Mouse (Mus musculus) large intestine, adult 2 months (tissue): ENCODE data around the gene Hacd4. TPM values are rescaled to one million over a fixed set of nuclear protein-coding genes. Genes with fewer than 3 reads are reported as not detected.
"Not testable (repeated sequence)": the region's sequence is repeated elsewhere in the genome, so short reads cannot be mapped to it uniquely, and the experiment has no call there.

ENCODE experiments used
- DNase-seq: peaks from one replicate; pipeline ENCODE4 v3.0.0-alpha.2; 2012; ENCODE audit warnings: low read depth, low spot score
- WGBS: fragments of 180-500 bp; shearing (Covaris S2); methylation state at CpG from one replicate; pipeline ENCODE4 v1.1.7; 2018; 5-methylcytosine and 5-hydroxymethylcytosine counted together
- polyA plus RNA-seq: library from polyadenylated mRNA; depleted of rRNA; stranded (reverse); fragments of >200 nt; gene quantifications from 2 replicates; pipeline ENCODE4 v1.2.3, GENCODE M21; 2012

The Hacd4 gene
- polyA plus RNA-seq, 1 experiment = 1.0 TPM

- 65% methylated on average over 3 of the region's 3 CpGs for WGBS
- DNase-seq = no peak
Measured at GRCm38 (mm10) chr4:88437166-88437565, 1.6 kb downstream of the Hacd4 start.

- no peak for DNase-seq
- WGBS = 62% methylated on average over 6 of the region's 6 CpGs
Measured at GRCm38 (mm10) chr4:88436593-88437165, 2.0 kb downstream of the Hacd4 start.

GRCm38 (mm10) chr4:88432412-88433024 is 6.2 kb downstream of the Hacd4 start:
- DNase-seq = no peak
- WGBS = 79% methylated on average over 8 of the region's 8 CpGs

GRCm38 (mm10) chr4:88427630-88428239 is 11.0 kb downstream of the Hacd4 start:
- WGBS = 97% methylated on average over 2 of the region's 2 CpGs
- DNase-seq = no peak

GRCm38 (mm10) chr4:88424563-88424962 is 14.2 kb downstream of the Hacd4 start:
- no peak for DNase-seq

- WGBS = 90% methylated on average over 5 of the region's 5 CpGs
- no peak for DNase-seq
Measured at GRCm38 (mm10) chr4:88419378-88419777, 19.4 kb downstream of the Hacd4 start.

- whole genome bisulfite sequencing = 73% methylated on average over 2 of the region's 2 CpGs
Measured at GRCm38 (mm10) chr4:88415017-88415416, 23.7 kb downstream of the Hacd4 start.

GRCm38 (mm10) chr4:88412331-88412730 is 26.4 kb downstream of the Hacd4 start:
- no peak for DNase-seq
- WGBS = 78% methylated on average over 2 of the region's 2 CpGs

More at GRCm38 (mm10) chr4:88415017-88415416, 23.7 kb downstream of the Hacd4 start:
- no peak for DNase-seq

- 97% methylated on average over 4 of the region's 4 CpGs for whole genome bisulfite sequencing
Measured at GRCm38 (mm10) chr4:88409279-88409678, 29.4 kb downstream of the Hacd4 start.

GRCm38 (mm10) chr4:88406887-88407696 is 31.6 kb downstream of the Hacd4 start:
- no peak for DNase-seq

More at GRCm38 (mm10) chr4:88409279-88409678, 29.4 kb downstream of the Hacd4 start:
- DNase-seq = no peak

GRCm38 (mm10) chr4:88402884-88403283 is 35.8 kb downstream of the Hacd4 start:
- DNase-seq = no peak
- WGBS = 89% methylated on average over 6 of the region's 6 CpGs

More at GRCm38 (mm10) chr4:88406887-88407696, 31.6 kb downstream of the Hacd4 start:
- WGBS = 93% methylated on average over 4 of the region's 4 CpGs

GRCm38 (mm10) chr4:88400992-88401313 is 37.8 kb downstream of the Hacd4 start:
- WGBS = 86% methylated on average over 7 of the region's 7 CpGs
- no peak for DNase-seq

- WGBS = 79% methylated on average over 9 of the region's 9 CpGs
- no peak for DNase-seq
Measured at GRCm38 (mm10) chr4:88400302-88400991, 38.3 kb downstream of the Hacd4 start.

- no peak for DNase-seq
- 65% methylated on average over 6 of the region's 6 CpGs for WGBS
Measured at GRCm38 (mm10) chr4:88396995-88397521, 41.7 kb downstream of the Hacd4 start.

GRCm38 (mm10) chr4:88395717-88396116 is 43.0 kb downstream of the Hacd4 start:
- no peak for DNase-seq
- WGBS = 86% methylated on average over 3 of the region's 3 CpGs

- 84% methylated on average over 1 of the region's 1 CpGs for WGBS
- not testable (repeated sequence) for DNase-seq
Measured at GRCm38 (mm10) chr4:88390596-88390995, 48.1 kb downstream of the Hacd4 start.

- no peak for DNase-seq
- 75% methylated on average over 1 of the region's 1 CpGs for WGBS
Measured at GRCm38 (mm10) chr4:88390036-88390435, 48.7 kb downstream of the Hacd4 start.

GRCm38 (mm10) chr4:88372293-88373224 is 66.2 kb downstream of the Hacd4 start:
- WGBS = 89% methylated on average over 18 of the region's 18 CpGs
- no peak for DNase-seq

GRCm38 (mm10) chr4:88370819-88371218 is 67.9 kb downstream of the Hacd4 start:
- 90% methylated on average over 8 of the region's 8 CpGs for WGBS
- DNase-seq = no peak
